Mouse (Mus musculus) embryonic fibroblast, embryonic 13.5 days (primary cell): Measurements from ENCODE around the gene Pde4d. TPM values are rescaled to one million over a fixed set of nuclear protein-coding genes. Genes with fewer than 3 reads are reported as not detected.
A peak's percentile ranks its signal among the peaks of the same experiment; 100 is the strongest.

Experiments used
- H3K27ac ChIP-seq: 2 replicates; pipeline ENCODE4 v1.5.1; 2012; ENCODE audit warnings: low read length, control low read depth, inconsistent platforms; ENCODE audit not compliant: insufficient read depth
- H3K4me1 ChIP-seq: 2 replicates; pipeline ENCODE4 v1.6.1; 2011; ENCODE audit warnings: low read length; ENCODE audit not compliant: control insufficient read depth, insufficient read depth
- H3K4me3 ChIP-seq: 2 replicates; pipeline ENCODE4 v1.5.1; 2011; ENCODE audit warnings: mild to moderate bottlenecking, control low read depth, low read length; ENCODE audit not compliant: insufficient read depth
- CTCF ChIP-seq: IDR thresholded peaks from 2 replicates; pipeline ENCODE4 v1.5.1; 2011; ENCODE audit warnings: mild to moderate bottlenecking, control low read depth, low read length, moderate library complexity, borderline replicate concordance; ENCODE audit not compliant: insufficient read depth
- POLR2A ChIP-seq: IDR thresholded peaks from 2 replicates; pipeline ENCODE4 v1.6.1; 2011; ENCODE audit warnings: low read depth, mild to moderate bottlenecking, control low read depth, low read length, moderate library complexity
- polyA plus RNA-seq: library from polyadenylated mRNA; stranded (reverse); fragments of >200 nt; gene quantifications from 2 replicates; pipeline ENCODE4 v1.2.4, GENCODE M21; 2011; ENCODE audit warnings: low read depth; ENCODE audit not compliant: missing spikeins, insufficient read length

Gene Pde4d
- polyA plus RNA-seq, 1 experiment, result 26.9 TPM

DNA sequence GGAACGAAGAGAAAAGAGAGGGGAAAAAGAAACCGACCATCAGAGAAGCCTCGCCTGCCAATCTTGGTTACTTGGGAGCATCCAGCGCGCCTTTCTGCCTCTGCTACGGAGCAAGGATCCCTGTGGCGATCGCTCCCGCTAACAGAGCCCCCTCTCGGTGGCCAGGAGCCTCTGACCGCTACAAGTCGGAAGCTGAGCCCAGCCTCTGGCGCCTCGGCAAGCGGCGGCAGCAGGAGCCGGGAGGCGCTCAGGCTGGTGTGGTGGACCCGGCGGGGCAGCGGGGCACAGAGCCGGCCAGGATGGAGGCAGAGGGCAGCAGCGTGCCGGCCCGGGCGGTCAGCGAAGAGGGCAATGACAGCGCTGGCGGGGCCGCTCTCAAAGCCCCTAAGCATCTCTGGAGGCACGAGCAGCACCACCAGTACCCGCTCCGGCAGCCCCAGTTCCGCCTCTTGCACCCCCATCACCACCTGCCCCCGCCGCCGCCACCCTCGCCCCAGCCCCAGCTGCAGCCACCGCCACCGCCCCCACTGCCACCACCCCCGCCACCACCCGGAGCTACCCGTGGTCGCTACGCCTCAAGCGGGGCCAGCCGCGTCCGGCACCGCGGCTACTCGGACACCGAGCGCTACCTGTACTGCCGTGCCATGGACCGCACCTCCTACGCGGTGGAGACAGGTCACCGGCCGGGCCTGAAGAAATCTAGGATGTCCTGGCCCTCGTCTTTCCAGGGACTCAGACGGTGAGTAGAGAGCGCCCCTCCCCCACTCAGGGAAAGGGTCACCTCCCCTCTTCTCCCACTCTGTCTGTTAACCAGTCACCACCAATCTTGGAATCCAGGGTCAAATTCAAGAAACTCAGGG is 666.8 kb downstream of the Pde4d start:
- Histone ChIP-seq H3K4me3 (peak overlapping the region; percentile 22; the same call in 1 of the 2 replicates), H3K27ac (no peak overlapping the region), H3K4me1 (no peaks in the 10 kb centered on the region)
- TF ChIP-seq POLR2A (no peak), CTCF (peak; percentile 42)

DNA sequence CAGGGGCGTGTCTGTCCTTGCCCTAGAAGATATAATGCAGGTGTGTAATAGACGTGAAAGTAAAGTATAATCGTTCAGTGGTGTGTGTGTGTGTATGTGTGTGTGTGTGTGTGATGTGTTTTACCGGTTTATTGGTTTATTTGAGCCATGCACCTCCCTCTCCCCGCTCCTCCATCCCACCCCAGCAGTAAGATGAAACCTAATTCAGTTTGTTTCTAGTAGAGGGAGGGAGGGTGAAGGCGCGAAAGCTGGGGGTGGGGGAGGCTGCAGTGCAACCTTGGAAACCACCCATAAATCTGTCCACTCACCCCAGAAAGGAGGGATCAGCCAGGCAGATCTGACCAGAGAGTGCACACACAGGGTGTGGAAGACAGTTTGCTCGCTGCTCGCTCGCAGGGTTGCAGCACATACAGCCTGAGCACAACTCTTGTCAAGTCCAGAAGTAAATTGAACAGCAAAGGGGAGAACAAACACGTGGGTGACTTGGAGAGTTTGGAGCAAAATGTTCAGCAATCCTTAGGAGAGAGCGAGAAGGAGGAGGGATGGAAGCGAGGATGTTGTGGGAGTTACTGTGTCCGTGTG is 667.6 kb downstream of the Pde4d start:
- Histone ChIP-seq H3K27ac (no peak overlapping the region), H3K4me3 (0 out of 2 replicates have a peak overlapping the region, but pooled peaks have one; percentile 22), H3K4me1 (no peaks in the 10 kb centered on the region)
- TF ChIP-seq POLR2A (no peak), CTCF (no peak)

DNA sequence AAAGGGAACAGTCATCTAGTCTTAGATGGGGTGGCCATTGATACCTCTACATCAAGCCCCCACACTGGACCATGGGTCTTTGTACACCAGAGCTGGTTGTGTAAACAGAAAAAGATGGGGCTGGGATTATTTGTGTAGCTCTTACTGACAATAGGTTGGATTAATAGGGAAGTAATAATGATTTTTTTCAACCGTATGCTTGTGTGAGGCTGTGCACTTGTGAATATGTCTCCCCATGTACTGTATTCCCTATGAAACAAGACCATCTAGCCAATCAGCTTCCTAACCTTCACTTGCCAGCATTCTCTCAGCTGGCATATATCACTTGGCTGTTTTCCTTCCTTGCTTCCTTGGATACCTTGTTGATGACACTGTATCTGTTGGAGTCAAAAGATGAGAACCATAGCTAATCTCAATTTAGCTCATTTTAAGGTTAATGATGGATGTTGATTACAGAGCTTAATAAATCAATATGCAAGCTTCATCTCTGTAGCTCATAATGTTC is 668.6 kb downstream of the Pde4d start:
- no peaks in the 10 kb centered on the region for H3K4me1 ChIP-seq

DNA sequence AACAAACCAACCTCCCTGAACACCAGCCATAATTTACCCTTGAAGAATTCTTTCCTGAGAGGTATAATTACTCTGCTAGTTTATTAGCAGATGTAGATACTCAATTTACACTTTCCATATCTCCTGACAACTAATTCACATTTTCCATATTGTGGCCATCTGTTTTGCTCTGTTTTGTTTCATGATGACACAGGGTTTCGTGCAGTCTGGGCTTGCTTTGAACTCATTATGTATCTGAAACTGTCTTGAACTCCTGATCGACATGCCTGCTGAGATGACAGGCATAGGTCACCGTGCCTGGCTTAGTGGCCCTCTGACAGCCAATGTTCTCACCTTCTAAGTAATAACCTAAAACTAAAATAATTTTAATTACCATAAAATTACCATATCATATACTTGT is 672.1 kb downstream of the Pde4d start:
- Histone ChIP-seq H3K4me1 (no peaks in the 10 kb centered on the region), H3K4me3 (no peak overlapping the region), H3K27ac (no peak overlapping the region)
- no peak for TF ChIP-seq CTCF
- TF ChIP-seq POLR2A, result no peak

More for the DNA sequence above, 668.6 kb downstream of the Pde4d start:
- H3K27ac ChIP-seq, result no peak overlapping the region
- H3K4me3 ChIP-seq, result no peak overlapping the region
- TF ChIP-seq CTCF (no peak), POLR2A (no peak)

DNA sequence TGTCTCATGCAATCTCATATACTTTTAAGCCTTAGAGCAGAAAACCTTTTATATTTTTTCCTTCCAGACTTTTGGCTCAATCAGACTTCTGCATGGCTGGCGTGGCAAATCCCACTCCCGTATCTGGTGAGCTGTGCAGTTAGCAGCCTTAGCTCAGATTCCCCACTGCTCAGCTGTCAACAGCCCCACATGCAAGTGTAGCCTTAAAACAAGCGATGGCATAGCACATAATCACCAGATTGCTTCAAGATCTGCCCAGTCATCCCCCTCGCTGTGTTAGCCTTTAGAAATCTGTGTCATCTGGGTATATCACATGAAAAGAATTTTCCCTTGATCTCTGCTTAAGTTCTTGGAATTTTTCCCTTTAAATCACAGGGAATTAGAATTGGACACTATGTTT is 686.7 kb downstream of the Pde4d start:
- H3K4me3 ChIP-seq, result no peak overlapping the region
- H3K27ac ChIP-seq, result no peak overlapping the region
- TF ChIP-seq POLR2A (no peak), CTCF (no peak)

DNA sequence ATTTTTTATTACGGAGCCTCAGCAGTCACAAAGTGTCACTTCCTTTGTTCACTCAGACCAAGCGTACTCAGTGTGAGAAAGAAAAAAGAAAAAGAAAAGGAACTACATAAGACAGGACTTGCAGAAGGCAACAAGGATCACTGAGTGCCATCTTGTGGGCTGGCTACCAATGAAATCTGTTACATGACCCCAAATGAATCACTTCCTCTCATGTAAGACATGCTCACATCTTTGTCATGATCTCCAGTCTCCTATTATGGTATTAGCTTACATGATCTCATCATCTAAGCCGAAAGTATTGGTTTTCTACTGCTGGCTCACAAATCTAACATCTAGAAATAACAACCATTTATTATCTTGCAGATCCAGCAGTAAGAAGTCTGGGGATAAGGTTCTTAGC is 709.0 kb downstream of the Pde4d start:
- Histone ChIP-seq H3K4me1 (no peaks in the 10 kb centered on the region), H3K4me3 (no peak overlapping the region), H3K27ac (peak overlapping the region; percentile 26; the same call in 1 of the 2 replicates)
- TF ChIP-seq POLR2A, result no peak
- no peak for TF ChIP-seq CTCF

More for the DNA sequence above, 686.7 kb downstream of the Pde4d start:
- H3K4me1 ChIP-seq, result no peaks in the 10 kb centered on the region; the same call in 1 of the 2 replicates

DNA sequence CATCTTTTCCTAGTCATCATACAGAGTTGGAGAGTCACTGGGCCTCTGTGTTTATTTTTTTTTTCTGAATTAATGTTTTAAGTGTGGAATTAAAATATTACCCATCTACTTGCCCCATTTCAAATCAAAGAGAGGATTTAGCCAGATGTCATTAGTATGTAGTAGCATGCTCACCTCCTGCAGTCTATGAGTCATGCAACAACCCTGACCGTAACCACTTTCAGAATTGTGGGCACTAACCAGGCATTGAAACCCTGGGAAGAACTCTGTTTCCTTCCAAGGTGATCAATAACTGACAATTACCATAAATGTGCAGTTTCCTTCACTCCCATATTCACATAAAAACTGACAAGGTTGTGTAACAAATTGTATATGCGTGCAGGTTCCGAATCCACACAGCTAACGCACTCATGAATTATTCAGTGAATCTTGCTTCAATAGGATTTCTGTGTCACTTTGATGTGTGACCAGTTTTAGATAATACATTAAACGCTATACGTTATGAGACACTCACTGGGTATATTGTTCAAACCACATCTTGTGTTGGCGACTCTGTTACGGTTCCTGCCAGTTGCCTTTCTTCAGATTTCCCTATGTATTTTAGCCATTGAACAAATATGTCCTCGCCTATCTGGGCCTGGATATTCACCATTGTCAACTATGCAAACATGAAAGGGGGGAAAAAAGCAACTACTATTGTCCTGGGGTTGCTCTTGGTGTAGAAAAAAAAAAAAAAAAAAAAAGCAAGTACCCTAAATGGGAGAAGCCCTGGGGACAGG is 719.0 kb downstream of the Pde4d start:
- no peak for TF ChIP-seq CTCF
- TF ChIP-seq POLR2A, result no peak
- no peak overlapping the region for H3K27ac ChIP-seq
- no peaks in the 10 kb centered on the region; the same call in 1 of the 2 replicates for H3K4me1 ChIP-seq

DNA sequence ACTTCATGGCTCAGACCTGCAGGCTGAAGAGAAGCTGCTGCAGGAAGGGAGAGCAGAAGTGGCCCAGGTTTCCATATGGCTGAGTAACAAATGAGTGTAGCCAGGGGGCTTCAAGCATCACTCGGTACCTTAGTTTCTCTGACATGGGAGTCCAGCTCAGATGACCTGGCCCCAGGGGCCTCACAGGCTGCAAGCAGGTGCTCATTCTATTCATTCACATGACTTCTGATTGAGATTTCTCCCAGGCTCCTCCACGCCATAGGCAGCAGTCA is 719.5 kb downstream of the Pde4d start:
- TF ChIP-seq CTCF (no peak), POLR2A (no peak)
- H3K4me1 ChIP-seq, result no peaks in the 10 kb centered on the region; the same call in 1 of the 2 replicates
- no peak overlapping the region for H3K27ac ChIP-seq
- no peak overlapping the region for H3K4me3 ChIP-seq

More for the DNA sequence above, 719.0 kb downstream of the Pde4d start:
- no peak overlapping the region for H3K4me3 ChIP-seq

DNA sequence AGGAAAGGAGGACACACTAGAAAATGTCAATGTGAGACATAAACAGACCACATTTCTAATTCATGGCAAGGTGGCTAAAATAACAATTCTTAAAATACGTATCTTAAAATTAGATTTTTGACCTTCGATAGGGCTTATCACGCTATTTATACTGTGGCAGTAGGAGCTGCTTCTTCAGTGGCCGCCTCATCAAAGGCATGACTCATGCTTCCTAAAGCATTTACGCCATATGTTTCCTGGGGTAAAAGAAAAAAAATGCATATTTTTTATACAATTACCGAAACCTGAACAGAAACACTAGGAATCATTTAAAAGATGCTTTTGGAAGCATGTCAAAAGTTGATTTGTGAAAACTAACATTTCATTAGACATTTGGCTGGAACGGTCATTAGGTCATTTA is 721.9 kb downstream of the Pde4d start:
- Histone ChIP-seq H3K27ac (no peak overlapping the region), H3K4me1 (peaks cover 4% of the 10 kb centered on the region), H3K4me3 (no peak overlapping the region)
- TF ChIP-seq CTCF (no peak), POLR2A (no peak)
